Mouse (Mus musculus) C2C12 (cell line): ENCODE measurements at regions not wholly inside any gene's neighbourhood (a gene's known extent, or its start where the extent isn't known, plus 50 kb on each side); places are given as distances from the start of the nearest gene placed in this dataset.

Experiments
- H3K27me3 ChIP-seq: one replicate; pipeline ENCODE4 v1.6.1; 2011; ENCODE audit not compliant: control insufficient read depth, insufficient read depth, insufficient read length
- H3K36me3 ChIP-seq: one replicate; pipeline ENCODE4 v1.6.1; 2011; ENCODE audit not compliant: control insufficient read depth, insufficient read depth
- H3K4me3 ChIP-seq: one replicate; pipeline ENCODE4 v1.5.1; 2011; ENCODE audit warnings: mild to moderate bottlenecking, control low read depth; ENCODE audit not compliant: poor library complexity, insufficient read depth, severe bottlenecking
- H3K79me2 ChIP-seq: one replicate; pipeline ENCODE4 v1.6.1; 2011; ENCODE audit not compliant: control insufficient read depth, insufficient read depth
- H3K79me3 ChIP-seq: one replicate; pipeline ENCODE4 v1.6.1; 2011; ENCODE audit warnings: low read depth, control low read depth
- H3ac ChIP-seq: one replicate; pipeline ENCODE3; 2011; ENCODE audit warnings: low read depth; ENCODE audit not compliant: control insufficient read depth, insufficient read length
- CEBPB ChIP-seq: IDR thresholded peaks from one replicate; pipeline ENCODE4 v1.6.1; 2011; ENCODE audit warnings: low read depth, mild to moderate bottlenecking, control low read depth, moderate library complexity
- CTCF ChIP-seq: IDR thresholded peaks from one replicate; pipeline ENCODE4 v1.5.1; 2011; ENCODE audit not compliant: control insufficient read depth, insufficient read depth, insufficient read length
- FOSL1 ChIP-seq: IDR thresholded peaks from one replicate; pipeline ENCODE4 v1.8.0; 2011; ENCODE audit warnings: mild to moderate bottlenecking, low read length; ENCODE audit not compliant: poor library complexity, insufficient read depth, severe bottlenecking
- MAX ChIP-seq: IDR thresholded peaks from one replicate; pipeline ENCODE4 v1.6.1; 2011; ENCODE audit warnings: mild to moderate bottlenecking, control low read depth
- MYOD1 ChIP-seq: IDR thresholded peaks from one replicate; pipeline ENCODE4 v1.6.1; 2011; ENCODE audit warnings: low read depth; ENCODE audit not compliant: control insufficient read depth, insufficient read length
- MYOG ChIP-seq: IDR thresholded peaks from one replicate; pipeline ENCODE4 v1.6.1; 2011; ENCODE audit not compliant: control insufficient read depth, insufficient read length; ENCODE audit errors: extremely low read depth
- USF1 ChIP-seq: IDR thresholded peaks from one replicate; pipeline ENCODE4 v1.6.1; 2011; ENCODE audit warnings: low read depth, mild to moderate bottlenecking, control low read depth, moderate library complexity

GRCm38 (mm10) chr17:83935969-83936368 lies 88.2 kb upstream of the Haao start:
- no peaks in the 10 kb centered on the region for H3K27me3 ChIP-seq
- no peak for TF ChIP-seq MYOD1
- no peak for TF ChIP-seq USF1
- TF ChIP-seq CEBPB = no peak
- no peak for TF ChIP-seq MYOG
- no peak for TF ChIP-seq FOSL1
- TF ChIP-seq CTCF = no peak
- H3K79me3 ChIP-seq = no peaks in the 10 kb centered on the region
- H3K4me3 ChIP-seq = no peak overlapping the region
- no peaks in the 10 kb centered on the region for H3K79me2 ChIP-seq
- H3K36me3 ChIP-seq = no peaks in the 10 kb centered on the region
- no peak overlapping the region for H3ac ChIP-seq

DNA sequence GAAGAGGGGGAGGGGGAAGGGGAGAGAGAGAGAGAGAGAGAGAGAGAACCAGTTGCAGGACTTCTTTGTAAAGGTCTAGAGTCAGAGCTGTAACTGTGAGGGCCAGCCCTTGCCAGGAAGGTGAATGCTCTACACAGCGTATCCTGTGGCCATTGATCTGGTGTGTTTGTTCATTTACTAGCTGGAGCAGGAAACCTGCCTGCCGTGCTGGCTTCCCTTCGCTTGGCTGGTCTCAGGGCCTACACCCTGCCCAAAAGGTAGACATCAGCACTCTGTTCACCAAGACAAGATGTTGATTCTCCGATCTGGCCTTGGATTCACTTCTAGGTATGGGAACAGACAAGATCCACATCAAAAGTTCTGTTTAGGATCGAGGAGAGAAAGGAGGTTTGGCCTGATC lies 87.5 kb upstream of the Haao start:
- Histone ChIP-seq H3ac (no peak overlapping the region), H3K4me3 (no peak overlapping the region), H3K36me3 (no peaks in the 10 kb centered on the region), H3K79me2 (no peaks in the 10 kb centered on the region), H3K79me3 (no peaks in the 10 kb centered on the region), H3K27me3 (no peaks in the 10 kb centered on the region)
- TF ChIP-seq USF1 = no peak
- no peak for TF ChIP-seq MAX
- no peak for TF ChIP-seq FOSL1
- TF ChIP-seq MYOD1 = no peak
- TF ChIP-seq CTCF = no peak
- TF ChIP-seq MYOG = no peak
- TF ChIP-seq CEBPB = no peak

DNA sequence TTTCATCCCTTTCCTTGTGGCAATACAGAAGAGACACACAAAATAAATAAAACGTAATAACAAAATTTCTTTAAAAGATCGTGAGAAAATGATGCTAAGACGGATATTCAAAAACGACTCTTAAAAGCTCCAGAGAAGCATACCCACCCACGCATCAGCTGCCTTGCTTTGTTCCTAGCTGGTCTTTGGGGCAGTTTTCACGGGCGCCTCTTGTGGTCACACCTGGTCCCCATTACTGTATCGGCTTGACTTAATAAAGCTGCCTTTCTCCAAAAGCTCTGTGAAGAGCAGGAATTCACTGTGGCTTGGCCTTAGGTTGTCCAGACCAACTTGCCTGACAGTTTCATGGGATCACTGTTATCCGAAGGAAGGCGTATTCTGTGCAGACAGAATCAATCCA lies 86.0 kb upstream of the Haao start:
- H3K4me3 ChIP-seq = no peak overlapping the region
- no peaks in the 10 kb centered on the region for H3K79me3 ChIP-seq
- TF ChIP-seq CEBPB (no peak), CTCF (no peak), FOSL1 (no peak), MYOG (no peak), MAX (no peak), MYOD1 (no peak), USF1 (no peak)
- no peaks in the 10 kb centered on the region for H3K27me3 ChIP-seq
- H3K36me3 ChIP-seq = no peaks in the 10 kb centered on the region
- H3ac ChIP-seq = no peak overlapping the region
- H3K79me2 ChIP-seq = no peaks in the 10 kb centered on the region

DNA sequence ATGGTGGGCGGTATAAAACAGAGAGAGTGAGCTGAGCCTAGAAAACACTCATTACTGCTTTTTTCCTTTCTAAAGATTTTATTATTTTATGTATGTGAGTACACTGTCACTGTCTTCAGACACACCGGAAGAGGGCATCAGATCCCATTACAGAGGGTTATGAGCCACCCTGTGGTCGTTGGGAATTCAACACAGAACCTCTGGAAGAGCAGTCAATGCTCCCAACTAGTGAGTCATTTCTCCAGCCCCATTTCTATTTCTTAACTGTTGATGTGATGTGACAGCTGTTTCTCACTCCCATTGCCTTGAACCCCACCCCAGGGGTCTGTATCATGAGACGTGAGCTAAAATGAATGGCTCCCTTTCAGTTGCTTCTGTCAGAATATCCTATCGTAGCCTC lies 82.6 kb upstream of the Haao start:
- TF ChIP-seq FOSL1 (no peak), MYOD1 (peak; percentile 48)
- Histone ChIP-seq H3K79me2 (no peaks in the 10 kb centered on the region), H3ac (no peak overlapping the region), H3K79me3 (no peaks in the 10 kb centered on the region), H3K36me3 (no peaks in the 10 kb centered on the region), H3K4me3 (no peak overlapping the region), H3K27me3 (no peaks in the 10 kb centered on the region)

GRCm38 (mm10) chr17:83927749-83928387 lies 80.1 kb upstream of the Haao start:
- no peaks in the 10 kb centered on the region for H3K79me2 ChIP-seq
- TF ChIP-seq FOSL1 (no peak), MAX (no peak), CTCF (no peak), MYOG (no peak), CEBPB (no peak), USF1 (no peak), MYOD1 (no peak)
- H3K27me3 ChIP-seq = no peaks in the 10 kb centered on the region
- H3K79me3 ChIP-seq = no peaks in the 10 kb centered on the region
- no peaks in the 10 kb centered on the region for H3K36me3 ChIP-seq
- H3K4me3 ChIP-seq = no peak overlapping the region
- H3ac ChIP-seq = no peak overlapping the region

- Histone ChIP-seq H3K36me3 (no peaks in the 10 kb centered on the region), H3K27me3 (no peaks in the 10 kb centered on the region), H3K4me3 (no peak overlapping the region), H3K79me3 (no peaks in the 10 kb centered on the region), H3ac (no peak overlapping the region), H3K79me2 (no peaks in the 10 kb centered on the region)
- TF ChIP-seq MYOG = no peak
- no peak for TF ChIP-seq CEBPB
- TF ChIP-seq FOSL1 = no peak
- TF ChIP-seq MAX = no peak
- no peak for TF ChIP-seq MYOD1
- TF ChIP-seq CTCF = no peak
- TF ChIP-seq USF1 = no peak
These were observed 76.6 kb upstream of the Haao start for GRCm38 (mm10) chr17:83924259-83924922.
